8 mouse cellular contexts compared by ENCODE assay signal in the genomic region with DNA sequence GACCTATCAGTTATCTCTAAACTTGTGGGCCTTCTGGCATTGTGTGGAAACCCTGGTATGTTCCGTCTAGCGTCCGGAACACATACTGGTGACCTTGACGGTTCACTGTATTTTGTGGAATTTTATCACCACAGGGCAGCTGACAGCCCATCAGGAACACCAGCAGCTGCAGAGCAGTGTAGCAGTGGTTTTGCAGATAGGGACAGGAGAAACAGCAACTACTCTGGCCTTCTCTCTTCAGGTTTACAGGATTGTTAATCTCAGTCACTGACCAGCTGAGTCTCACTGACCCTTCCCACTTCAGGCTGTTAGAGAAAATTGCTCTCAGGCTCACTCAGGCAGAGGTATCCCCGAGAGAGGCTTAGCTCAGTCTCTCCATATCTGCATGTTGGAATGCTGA.
DNase-seq lines count a peak whose midpoint lies in the region; ATAC-seq lines count a peak whose summit lies in the region.

No protein-coding gene starts in this region.

- no peaks in the 10 kb centered on the region for H3K36me3 ChIP-seq in embryonic facial prominence, embryonic 13.5 days
- H3K36me3 ChIP-seq in hindbrain, embryonic 12.5 days: no peaks in the 10 kb centered on the region

- peak overlapping the region; percentile 48; the same call in 1 of the 2 replicates for H3K27ac ChIP-seq in embryonic facial prominence, embryonic 13.5 days
- peak overlapping the region; percentile 82 for H3K27ac ChIP-seq in hindbrain, embryonic 12.5 days

- no peak overlapping the region for H3K4me2 ChIP-seq in embryonic facial prominence, embryonic 13.5 days
- no peak overlapping the region for H3K4me2 ChIP-seq in hindbrain, embryonic 12.5 days (replicated peaks)

- ATAC-seq in embryonic facial prominence, embryonic 13.5 days (ENCODE audit: insufficient number of reproducible peaks, insufficient read depth, low FRiP score, low TSS enrichment, low read depth): no peak
- ATAC-seq in hindbrain, embryonic 12.5 days (ENCODE audit: low FRiP score): peak; percentile 77
- peak; percentile 50 for ATAC-seq in megakaryocyte-erythroid progenitor cell, adult 5-6 weeks (replicated peaks; ENCODE audit: low FRiP score, low TSS enrichment, poor library complexity, severe bottlenecking)

- H3K27me3 ChIP-seq in embryonic facial prominence, embryonic 13.5 days: no peaks in the 10 kb centered on the region
- H3K27me3 ChIP-seq in hindbrain, embryonic 12.5 days: no peaks in the 10 kb centered on the region

- H3K4me1 ChIP-seq in embryonic facial prominence, embryonic 13.5 days: peaks cover 27% of the 10 kb centered on the region
- H3K4me1 ChIP-seq in hindbrain, embryonic 12.5 days: peaks cover 24% of the 10 kb centered on the region

- H3K4me3 ChIP-seq in embryonic facial prominence, embryonic 13.5 days: no peak overlapping the region
- no peak overlapping the region for H3K4me3 ChIP-seq in hindbrain, embryonic 12.5 days

- DNase-seq in adrenal gland, postnatal 14 days: peak; percentile 25
- no peak for DNase-seq in adrenal gland, postnatal 25 days
- DNase-seq in spleen, postnatal 14 days (ENCODE audit: low spot score in 2 of 2): no peak
- no peak for DNase-seq in ovary, postnatal 10 days (ENCODE audit: low spot score)
- DNase-seq in thymus, postnatal 36 days: no peak

- WGBS in embryonic facial prominence, embryonic 13.5 days: 44% methylated on average over 5 of the region's 5 CpGs
- 19% methylated on average over 5 of the region's 5 CpGs for WGBS in hindbrain, embryonic 12.5 days

- H3K9me3 ChIP-seq in embryonic facial prominence, embryonic 13.5 days: no peaks in the 10 kb centered on the region
- no peaks in the 10 kb centered on the region for H3K9me3 ChIP-seq in hindbrain, embryonic 12.5 days (replicated peaks)

- H3K9ac ChIP-seq in embryonic facial prominence, embryonic 13.5 days: no peak overlapping the region
- no peak overlapping the region for H3K9ac ChIP-seq in hindbrain, embryonic 12.5 days
